Mouse (Mus musculus) forebrain, embryonic 11.5 days (tissue): ENCODE results near the gene Lce1i. TPM values are rescaled to one million over a fixed set of nuclear protein-coding genes. Genes with fewer than 3 reads are reported as not detected.

Experiments
- ATAC-seq: fragments of 200-750 bp; cut with Nextera tagmentation; replicated peaks from 2 replicates; pipeline ENCODE4 v1.8.0; 2017; ENCODE audit warnings: moderate TSS enrichment; ENCODE audit not compliant: low FRiP score
- DNase-seq: peaks from one replicate; pipeline ENCODE4 v3.0.0-alpha.2; 2017; ENCODE audit warnings: low spot score
- H3K27ac ChIP-seq: fragments of 300-500 bp; sonication (generic); 2 replicates; pipeline ENCODE4 v1.5.1; 2014; ENCODE audit warnings: low read depth, low read length
- H3K27me3 ChIP-seq: fragments of 300-500 bp; sonication (generic); 2 replicates; pipeline ENCODE4 v1.6.1; 2014; ENCODE audit warnings: mild to moderate bottlenecking, low read length, mixed read lengths; ENCODE audit not compliant: control insufficient read depth, insufficient read depth
- H3K36me3 ChIP-seq: fragments of 300-500 bp; sonication (generic); 2 replicates; pipeline ENCODE4 v1.6.1; 2014; ENCODE audit warnings: mild to moderate bottlenecking, low read length, moderate library complexity, mixed read lengths; ENCODE audit not compliant: control insufficient read depth, insufficient read depth
- H3K4me1 ChIP-seq: fragments of 300-500 bp; sonication (generic); replicated peaks from 2 replicates; pipeline ENCODE4 v1.6.1; 2014; ENCODE audit warnings: low read length, mixed read lengths; ENCODE audit not compliant: control insufficient read depth, insufficient read depth
- H3K4me2 ChIP-seq: fragments of 300-500 bp; sonication (generic); 2 replicates; pipeline ENCODE4 v1.6.1; 2014; ENCODE audit warnings: low read depth, mild to moderate bottlenecking, low read length, moderate library complexity, mixed read lengths; ENCODE audit not compliant: severe bottlenecking
- H3K4me3 ChIP-seq: fragments of 300-500 bp; sonication (generic); 2 replicates; pipeline ENCODE4 v1.5.1; 2014; ENCODE audit warnings: low read depth, low read length
- H3K9ac ChIP-seq: fragments of 300-500 bp; sonication (generic); 2 replicates; pipeline ENCODE4 v1.6.1; 2014; ENCODE audit warnings: low read length
- H3K9me3 ChIP-seq: fragments of 300-500 bp; sonication (generic); 2 replicates; pipeline ENCODE4 v1.6.1; 2016; ENCODE audit warnings: low read length, mixed read lengths; ENCODE audit not compliant: control insufficient read depth
- WGBS: fragments of 180-500 bp; shearing (Covaris S2); extraction: QIAGEN DNeasy Blood & Tissue Kit; methylation state at CpG from one replicate; pipeline ENCODE4 v1.1.7; 2014; 5-methylcytosine and 5-hydroxymethylcytosine counted together
- polyA plus RNA-seq: library from polyadenylated mRNA; unstranded; fragments of >200 nt; fragmentation: Nextera tagmentation; extraction: Ambion mirVana; gene quantifications from 2 replicates; pipeline ENCODE4 v1.2.1, GENCODE M21; 2014

Gene Lce1i
- polyA plus RNA-seq, 1 experiment from 2014 or later: not detected

DNA sequence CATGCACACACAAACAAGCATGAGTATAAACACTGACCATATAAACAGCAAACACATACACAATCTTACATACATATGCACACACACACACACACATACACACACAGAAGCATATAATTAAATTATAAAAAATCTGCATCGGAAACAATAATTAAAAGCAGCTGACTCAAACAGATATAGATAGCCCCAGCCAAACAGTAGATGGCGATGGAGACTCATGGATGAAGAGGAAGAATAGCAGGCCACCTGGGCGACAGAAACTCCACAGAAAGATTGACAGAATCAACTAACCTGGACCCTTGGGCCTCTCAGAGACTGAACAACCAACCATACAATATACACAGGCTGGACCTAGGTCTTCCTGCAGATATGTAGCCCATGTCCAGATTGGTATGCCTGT is 25.5 kb downstream of the Lce1i start:
- Histone ChIP-seq H3K36me3 (no peaks in the 10 kb centered on the region), H3K4me1 (no peaks in the 10 kb centered on the region), H3K4me3 (no peak overlapping the region), H3K9me3 (no peaks in the 10 kb centered on the region), H3K27ac (no peak overlapping the region), H3K9ac (no peak overlapping the region), H3K4me2 (no peak overlapping the region), H3K27me3 (no peaks in the 10 kb centered on the region)
- no peak for DNase-seq
- 40% methylated on average over 3 of the region's 3 CpGs for WGBS
- no peak for ATAC-seq

- Histone ChIP-seq H3K9ac (no peak within 1 kb of the TSS), H3K4me2 (no peak within 1 kb of the TSS), H3K9me3 (no peaks in the 10 kb centered on the region), H3K27ac (no peak within 1 kb of the TSS), H3K4me1 (no peaks in the 10 kb centered on the region), H3K27me3 (no peaks in the 10 kb centered on the region), H3K36me3 (no peaks in the 10 kb centered on the region), H3K4me3 (no peak within 1 kb of the TSS)
- ATAC-seq (no peak), DNase-seq (no peak)
- WGBS: 88% methylated on average over 1 of the region's 1 CpGs
These were observed 26.5 kb downstream of the Lce1i start, which contains the start of gene Lce1g for GRCm38 (mm10) chr3:92752238-92752637. Gene Lce1g (minus strand): TSS chr3:92752338.

DNA sequence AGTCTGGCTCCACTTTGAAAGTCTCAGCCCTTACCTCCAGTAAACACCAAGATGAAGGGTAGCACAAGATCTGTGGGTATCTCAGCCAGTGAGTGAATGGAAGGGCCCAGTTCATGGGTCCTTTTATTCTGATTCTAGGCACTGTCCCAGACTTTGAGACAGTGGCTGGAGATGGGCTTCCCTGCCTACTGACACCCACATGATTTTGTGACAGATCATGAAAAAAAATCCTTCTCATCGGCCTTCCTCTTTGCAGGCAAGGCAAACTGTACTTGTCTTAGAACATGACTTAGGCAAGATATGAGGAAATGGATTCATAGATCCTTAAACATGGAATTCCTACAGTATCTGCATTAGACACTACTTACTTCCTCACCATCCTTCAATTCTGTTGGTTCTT is 39.7 kb downstream of the Lce1i start, which contains the start of gene Gm38119:
Gene Gm38119 (minus strand): TSS at position 101 of the 400 bp plus-strand sequence.
- no peaks in the 10 kb centered on the region for H3K27me3 ChIP-seq
- ATAC-seq: no peak
- no peak for DNase-seq
- H3K4me2 ChIP-seq: no peak within 1 kb of the TSS
- H3K4me3 ChIP-seq: no peak within 1 kb of the TSS
- WGBS: 90% methylated on average over 1 of the region's 1 CpGs
- no peak within 1 kb of the TSS for H3K9ac ChIP-seq
- H3K9me3 ChIP-seq: no peaks in the 10 kb centered on the region
- no peak within 1 kb of the TSS for H3K27ac ChIP-seq
- H3K4me1 ChIP-seq: no peaks in the 10 kb centered on the region
- no peaks in the 10 kb centered on the region for H3K36me3 ChIP-seq

Other genes with a start within 250 kb of the Lce1i start
- gene 2310046K23Rik, start 244.4 kb downstream of the Lce1i start, polyA plus RNA-seq: not detected in 2 replicates
- not detected in 2 replicates for gene Ivl, start 205.2 kb downstream of the Lce1i start, polyA plus RNA-seq
- gene Smcp, start 189.9 kb downstream of the Lce1i start, polyA plus RNA-seq: not detected in 2 replicates
- not detected in 2 replicates for gene 2210017I01Rik, start 171.4 kb downstream of the Lce1i start, polyA plus RNA-seq
- not detected in 2 replicates for gene Lce6a, start 157.2 kb downstream of the Lce1i start, polyA plus RNA-seq
- not detected in 2 replicates for gene Lce1a1, start 130.6 kb downstream of the Lce1i start, polyA plus RNA-seq
- not detected in 2 replicates for gene Lce1b, start 122.0 kb downstream of the Lce1i start, polyA plus RNA-seq
- not detected in 2 replicates for gene Lce1a2, start 108.6 kb downstream of the Lce1i start, polyA plus RNA-seq
- not detected in 2 replicates for gene Lce1c, start 99.7 kb downstream of the Lce1i start, polyA plus RNA-seq
- gene Lce1d, start 91.7 kb downstream of the Lce1i start, polyA plus RNA-seq: not detected in 2 replicates
- not detected in 2 replicates for gene Lce1e, start 69.8 kb downstream of the Lce1i start, polyA plus RNA-seq
- not detected in 2 replicates for gene Lce1f, start 58.5 kb downstream of the Lce1i start, polyA plus RNA-seq
- gene Gm38119, start 39.8 kb downstream of the Lce1i start, polyA plus RNA-seq: not detected in 2 replicates
- not detected in 2 replicates for gene Lce1g, start 26.6 kb downstream of the Lce1i start, polyA plus RNA-seq
- gene Lce1h, start 13.8 kb downstream of the Lce1i start, polyA plus RNA-seq: not detected in 2 replicates
- not detected in 2 replicates for gene Lce1j, start 11.6 kb upstream of the Lce1i start, polyA plus RNA-seq
- gene Lce1k, start 29.0 kb upstream of the Lce1i start, polyA plus RNA-seq: not detected in 2 replicates
- gene Kprp, start 48.3 kb upstream of the Lce1i start, polyA plus RNA-seq: not detected in 2 replicates
- not detected in 2 replicates for gene Lce1l, start 72.4 kb upstream of the Lce1i start, polyA plus RNA-seq
- gene 2310050C09Rik, start 91.3 kb upstream of the Lce1i start, polyA plus RNA-seq: not detected in 2 replicates
- not detected in 2 replicates for gene Lce3a, start 147.3 kb upstream of the Lce1i start, polyA plus RNA-seq
- not detected in 2 replicates for gene Lce3b, start 154.1 kb upstream of the Lce1i start, polyA plus RNA-seq
- gene Lce3c, start 165.6 kb upstream of the Lce1i start, polyA plus RNA-seq: not detected in 2 replicates
- gene Lce3d, start 178.5 kb upstream of the Lce1i start, polyA plus RNA-seq: not detected in 2 replicates
- not detected in 2 replicates for gene Lce3e, start 188.2 kb upstream of the Lce1i start, polyA plus RNA-seq
- gene Lce3f, start 213.3 kb upstream of the Lce1i start, polyA plus RNA-seq: not detected in 2 replicates
- gene Crct1, start 236.8 kb upstream of the Lce1i start, polyA plus RNA-seq: not detected in 2 replicates
- not detected in 2 replicates for gene Lce1m, start 240.2 kb upstream of the Lce1i start, polyA plus RNA-seq